Mouse (Mus musculus) hindbrain, embryonic 15.5 days (tissue): Measurements from ENCODE around the gene Tbcb. TPM values are rescaled to one million over a fixed set of nuclear protein-coding genes. Genes with fewer than 3 reads are reported as not detected.

Experiments used
- ATAC-seq: fragments of 200-750 bp; cut with Nextera tagmentation; 2 replicates; pipeline ENCODE4 v1.8.0; 2017; ENCODE audit warnings: low read depth, moderate number of reproducible peaks, moderate TSS enrichment; ENCODE audit not compliant: low FRiP score
- H3K27ac ChIP-seq: fragments of 300-500 bp; sonication (generic); replicated peaks from 2 replicates; pipeline ENCODE4 v1.5.1; 2015; ENCODE audit warnings: mild to moderate bottlenecking, inconsistent platforms
- H3K27me3 ChIP-seq: fragments of 300-500 bp; sonication (generic); 2 replicates; pipeline ENCODE4 v1.6.1; 2015; ENCODE audit warnings: control low read depth, inconsistent platforms
- H3K36me3 ChIP-seq: fragments of 300-500 bp; sonication (generic); 2 replicates; pipeline ENCODE4 v1.6.1; 2015; ENCODE audit warnings: control low read depth, inconsistent platforms
- H3K4me1 ChIP-seq: fragments of 300-500 bp; sonication (generic); replicated peaks from 2 replicates; pipeline ENCODE4 v1.6.1; 2015; ENCODE audit warnings: control low read depth, inconsistent platforms
- H3K4me2 ChIP-seq: fragments of 300-500 bp; sonication (generic); 2 replicates; pipeline ENCODE4 v1.6.1; 2015; ENCODE audit warnings: moderate library complexity, mild to moderate bottlenecking, inconsistent platforms
- H3K4me3 ChIP-seq: fragments of 300-500 bp; sonication (generic); 2 replicates; pipeline ENCODE4 v1.5.1; 2015; ENCODE audit warnings: mild to moderate bottlenecking, inconsistent platforms
- H3K9ac ChIP-seq: fragments of 300-500 bp; sonication (generic); 2 replicates; pipeline ENCODE4 v1.6.1; 2015; ENCODE audit warnings: inconsistent platforms
- H3K9me3 ChIP-seq: fragments of 300-500 bp; sonication (generic); 2 replicates; pipeline ENCODE4 v1.6.1; 2016; ENCODE audit warnings: control low read depth, inconsistent platforms
- WGBS: fragments of 180-500 bp; shearing (Covaris S2); methylation state at CpG from one replicate; pipeline ENCODE4 v1.1.7; 2015; 5-methylcytosine and 5-hydroxymethylcytosine counted together
- polyA plus RNA-seq: library from polyadenylated mRNA; unstranded; fragments of >200 nt; fragmentation: Nextera tagmentation; extraction: Ambion mirVana; gene quantifications from 2 replicates; pipeline ENCODE4 v1.2.1, GENCODE M21; 2015

Tbcb gene
- polyA plus RNA-seq, 1 experiment from 2014 or later = 435 TPM

DNA sequence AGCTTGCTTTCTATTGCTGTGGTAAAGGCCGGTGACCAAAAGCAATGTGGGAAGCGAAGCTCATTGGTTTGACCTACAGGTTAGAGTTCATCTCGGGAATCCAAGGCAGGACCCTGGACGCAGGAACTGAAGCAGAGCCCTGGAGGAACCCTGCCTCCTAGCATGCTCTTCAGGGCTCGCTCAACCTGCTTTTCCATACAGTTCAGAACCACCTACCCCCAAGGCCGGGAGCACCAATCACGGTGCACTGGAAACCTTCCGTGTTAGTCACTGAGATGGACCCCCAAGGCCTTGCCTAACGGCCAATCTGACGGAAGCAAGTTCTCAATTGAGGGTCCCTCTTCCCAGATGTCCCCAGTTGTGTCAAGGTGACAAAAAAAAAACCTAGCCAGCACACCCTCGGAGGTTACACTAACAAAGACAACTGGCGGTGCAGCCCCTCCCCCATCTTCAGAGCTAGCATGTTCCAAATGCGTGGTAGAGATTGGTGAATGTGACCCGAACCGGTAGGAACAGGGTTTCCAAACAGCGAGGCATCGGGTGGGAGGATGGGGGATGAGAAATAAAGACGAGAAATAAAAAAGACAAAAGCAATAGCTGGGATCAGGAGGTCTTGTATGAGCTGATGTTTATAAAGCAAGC, 32.5 kb downstream of the Tbcb start:
- Histone ChIP-seq H3K9ac (no peak overlapping the region), H3K27me3 (no peaks in the 10 kb centered on the region), H3K4me2 (no peak overlapping the region), H3K4me3 (no peak overlapping the region), H3K9me3 (no peaks in the 10 kb centered on the region), H3K36me3 (no peaks in the 10 kb centered on the region), H3K27ac (no peak overlapping the region), H3K4me1 (peaks cover 9% of the 10 kb centered on the region)
- 80% methylated on average over 18 of the region's 18 CpGs for WGBS
- no peak for ATAC-seq

DNA sequence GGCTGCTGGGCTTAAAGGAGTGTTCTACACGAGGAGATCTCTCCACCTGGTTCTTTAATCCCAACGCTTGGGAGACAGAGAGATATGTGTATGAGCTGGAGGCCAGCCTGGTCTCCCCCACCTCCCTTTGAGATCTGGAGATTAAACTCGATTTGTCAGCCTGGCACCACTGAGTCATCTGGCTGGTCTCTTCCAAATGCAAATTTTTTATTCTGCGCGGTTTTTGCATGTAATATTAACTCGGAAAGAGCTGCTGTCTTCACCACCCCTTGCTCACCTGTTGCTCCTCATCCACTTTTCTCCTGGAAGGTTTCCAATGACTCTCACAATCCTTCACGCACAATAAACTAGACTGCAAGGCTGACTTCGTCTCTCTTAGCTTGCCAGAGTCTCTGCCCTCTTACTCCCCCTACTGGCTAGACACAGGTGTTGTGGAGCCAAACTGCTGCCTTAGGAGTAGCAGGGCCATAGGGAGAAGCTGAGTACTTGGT, 33.5 kb downstream of the Tbcb start, which contains the start of gene Capns1:
TSS of gene Capns1 (minus strand) at position 331 of the 491 bp plus-strand sequence.
- Histone ChIP-seq H3K4me2 (peak within 1 kb of the TSS; percentile 44), H3K9me3 (no peaks in the 10 kb centered on the region), H3K4me1 (peaks cover 10% of the 10 kb centered on the region), H3K9ac (no peak within 1 kb of the TSS), H3K36me3 (no peaks in the 10 kb centered on the region), H3K27ac (no peak within 1 kb of the TSS), H3K4me3 (peak within 1 kb of the TSS; percentile 17; the same call in 1 of the 2 replicates), H3K27me3 (no peaks in the 10 kb centered on the region)
- no peak for ATAC-seq
- 8% methylated on average over 8 of the region's 8 CpGs for WGBS

DNA sequence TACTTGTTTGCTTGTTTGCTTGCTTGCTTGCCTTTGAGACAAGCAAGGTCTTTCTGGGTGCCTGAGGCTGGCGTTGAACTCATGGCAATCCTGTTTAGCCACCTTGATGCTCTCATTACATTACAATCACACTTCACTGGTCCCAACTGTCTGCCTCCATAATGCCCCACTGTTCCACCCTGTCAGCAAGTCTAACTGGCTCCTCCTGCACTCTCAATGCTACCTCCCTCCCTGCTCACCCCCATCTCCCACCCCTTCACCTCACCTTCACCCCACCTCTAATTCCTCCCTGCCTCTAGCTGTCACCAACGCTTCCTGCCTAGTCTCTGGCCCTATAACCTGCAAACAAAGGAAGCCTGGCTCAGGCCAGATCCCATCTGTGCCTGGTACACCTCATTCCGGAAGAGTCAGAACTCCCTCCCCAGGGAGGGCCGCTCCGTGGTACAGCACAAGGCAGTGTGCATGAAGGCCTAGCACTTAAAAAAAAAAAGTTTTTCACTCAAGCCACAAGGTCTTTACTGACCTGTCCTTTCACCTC, 34.4 kb downstream of the Tbcb start:
- H3K9ac ChIP-seq = no peak overlapping the region
- H3K4me2 ChIP-seq = no peak overlapping the region
- H3K9me3 ChIP-seq = no peaks in the 10 kb centered on the region
- H3K27ac ChIP-seq = no peak overlapping the region
- H3K4me1 ChIP-seq = peaks cover 18% of the 10 kb centered on the region
- H3K36me3 ChIP-seq = no peaks in the 10 kb centered on the region
- no peak for ATAC-seq
- no peak overlapping the region for H3K4me3 ChIP-seq
- WGBS = 74% methylated on average over 5 of the region's 5 CpGs
- no peaks in the 10 kb centered on the region for H3K27me3 ChIP-seq

DNA sequence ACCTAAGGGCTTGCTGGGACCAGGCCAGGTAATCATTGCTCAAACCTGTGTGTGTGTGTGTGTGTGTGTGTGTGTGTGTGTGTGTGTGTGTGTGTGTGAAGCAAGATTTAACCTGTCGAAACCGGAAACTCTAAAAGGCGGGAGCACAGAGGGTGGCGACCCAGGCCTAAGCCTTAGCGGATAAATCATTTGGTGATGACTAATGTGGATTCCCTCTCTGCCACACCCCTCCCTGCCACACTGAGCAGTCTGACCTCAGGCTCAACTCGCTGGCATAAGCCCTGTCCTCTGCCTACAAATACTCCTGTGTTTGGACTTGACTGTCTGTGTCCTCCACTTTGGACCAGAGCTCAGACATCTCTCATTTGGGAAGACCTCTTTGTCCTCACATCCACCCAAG, 35.9 kb downstream of the Tbcb start:
- ATAC-seq = no peak
- Histone ChIP-seq H3K4me3 (no peak overlapping the region), H3K27me3 (no peaks in the 10 kb centered on the region), H3K9me3 (no peaks in the 10 kb centered on the region), H3K4me1 (peaks cover 23% of the 10 kb centered on the region), H3K4me2 (no peak overlapping the region), H3K27ac (no peak overlapping the region), H3K36me3 (peaks cover 14% of the 10 kb centered on the region), H3K9ac (no peak overlapping the region)
- WGBS = 83% methylated on average over 6 of the region's 6 CpGs

DNA sequence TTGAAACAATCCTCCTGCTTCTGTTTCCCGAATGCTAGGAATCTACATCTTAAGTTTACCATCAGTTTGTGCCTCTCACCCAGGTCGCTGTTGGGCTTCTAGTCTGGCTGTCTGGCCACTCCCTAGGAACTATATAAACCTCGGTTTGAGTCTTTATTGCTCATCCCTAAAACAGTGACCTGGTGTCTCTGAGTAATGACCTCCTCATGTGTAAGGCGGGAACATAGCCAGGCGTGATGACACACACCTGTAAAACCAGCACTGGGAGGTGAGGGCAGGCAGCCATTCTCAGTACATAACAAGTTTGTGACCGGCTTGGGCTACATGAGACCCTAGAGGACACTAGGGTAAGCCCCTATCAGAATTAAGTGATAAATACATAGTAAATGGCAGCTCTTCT, 36.6 kb downstream of the Tbcb start:
- peak overlapping the region; percentile 70; the same call in 1 of the 2 replicates for H3K4me3 ChIP-seq
- no peak overlapping the region for H3K9ac ChIP-seq
- H3K4me1 ChIP-seq = peaks cover 23% of the 10 kb centered on the region
- H3K27ac ChIP-seq = peak overlapping the region; percentile 84; the same call in 1 of the 2 replicates
- H3K27me3 ChIP-seq = no peaks in the 10 kb centered on the region
- peaks cover 21% of the 10 kb centered on the region for H3K36me3 ChIP-seq
- no peaks in the 10 kb centered on the region for H3K9me3 ChIP-seq
- H3K4me2 ChIP-seq = peak overlapping the region; percentile 75
- 73% methylated on average over 6 of the region's 6 CpGs for WGBS
- no peak for ATAC-seq

DNA sequence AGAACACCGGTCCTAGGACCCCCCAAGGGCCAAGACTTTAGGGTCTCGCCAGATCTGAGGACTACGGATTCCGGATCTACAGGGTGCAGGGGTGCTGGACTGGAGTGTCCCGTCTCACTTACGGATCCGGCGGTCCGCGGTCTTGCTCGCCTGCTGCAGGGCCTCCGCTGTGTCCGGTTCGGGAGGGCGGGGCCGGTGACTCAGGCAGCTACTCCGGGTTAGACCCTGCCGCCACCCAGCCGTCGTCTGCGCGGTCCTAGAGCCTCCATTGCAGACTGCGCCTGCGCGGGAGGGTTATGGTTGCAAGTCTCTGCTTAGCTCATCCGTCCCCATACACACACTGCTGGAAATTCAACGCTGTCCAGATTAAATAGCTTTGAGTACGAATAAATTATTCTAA, 37.2 kb downstream of the Tbcb start:
- Histone ChIP-seq H3K4me2 (peak overlapping the region; percentile 75), H3K27ac (peak overlapping the region; percentile 84), H3K9ac (peak overlapping the region; percentile 72), H3K36me3 (peaks cover 25% of the 10 kb centered on the region), H3K4me3 (peak overlapping the region; percentile 70), H3K27me3 (no peaks in the 10 kb centered on the region), H3K4me1 (peaks cover 23% of the 10 kb centered on the region), H3K9me3 (no peaks in the 10 kb centered on the region)
- WGBS = 0% methylated on average over 28 of the region's 28 CpGs
- peak; percentile 90 for ATAC-seq

DNA sequence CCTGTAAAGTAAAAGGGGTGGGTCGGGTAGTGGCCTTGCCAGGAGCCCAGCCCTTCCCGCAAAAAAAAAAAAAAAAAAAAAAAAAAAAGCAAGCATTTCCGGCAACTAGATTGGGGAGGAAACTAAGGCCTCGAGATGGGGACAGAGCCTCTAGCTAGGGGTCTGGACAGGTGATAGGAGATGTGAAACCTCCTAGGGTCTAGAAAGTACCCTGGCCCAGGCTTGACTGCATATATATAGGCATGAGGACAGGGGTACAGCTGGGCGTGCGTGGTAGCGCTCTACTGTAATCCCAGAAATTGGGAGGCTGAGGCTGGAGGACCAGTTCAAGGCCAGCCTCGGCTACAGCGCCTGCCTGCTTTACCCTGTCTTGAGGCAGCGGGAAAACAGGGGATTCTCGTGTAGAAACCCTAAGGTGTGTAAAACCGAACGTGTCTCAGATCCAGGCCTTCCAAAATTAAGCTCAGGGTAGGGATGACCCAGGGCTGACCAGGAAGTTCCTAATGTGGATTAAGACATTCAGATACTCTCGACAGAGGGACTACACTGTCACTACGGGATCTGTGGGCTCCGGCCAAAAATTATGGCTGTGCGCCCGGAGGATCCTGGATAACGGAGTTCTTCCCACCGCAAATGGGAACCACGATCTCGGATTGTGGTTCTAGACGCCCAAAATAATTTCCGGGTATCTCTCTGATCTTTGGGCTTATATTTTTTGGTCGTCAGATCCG, 37.8 kb downstream of the Tbcb start:
- Histone ChIP-seq H3K36me3 (peaks cover 28% of the 10 kb centered on the region), H3K27me3 (no peaks in the 10 kb centered on the region), H3K9ac (peak overlapping the region; percentile 72), H3K4me3 (peak overlapping the region; percentile 70), H3K27ac (peak overlapping the region; percentile 84), H3K4me1 (peaks cover 23% of the 10 kb centered on the region), H3K4me2 (peak overlapping the region; percentile 75), H3K9me3 (no peaks in the 10 kb centered on the region)
- ATAC-seq = peak; percentile 24
- under 1% methylated on average over 25 of the region's 26 CpGs for WGBS

DNA sequence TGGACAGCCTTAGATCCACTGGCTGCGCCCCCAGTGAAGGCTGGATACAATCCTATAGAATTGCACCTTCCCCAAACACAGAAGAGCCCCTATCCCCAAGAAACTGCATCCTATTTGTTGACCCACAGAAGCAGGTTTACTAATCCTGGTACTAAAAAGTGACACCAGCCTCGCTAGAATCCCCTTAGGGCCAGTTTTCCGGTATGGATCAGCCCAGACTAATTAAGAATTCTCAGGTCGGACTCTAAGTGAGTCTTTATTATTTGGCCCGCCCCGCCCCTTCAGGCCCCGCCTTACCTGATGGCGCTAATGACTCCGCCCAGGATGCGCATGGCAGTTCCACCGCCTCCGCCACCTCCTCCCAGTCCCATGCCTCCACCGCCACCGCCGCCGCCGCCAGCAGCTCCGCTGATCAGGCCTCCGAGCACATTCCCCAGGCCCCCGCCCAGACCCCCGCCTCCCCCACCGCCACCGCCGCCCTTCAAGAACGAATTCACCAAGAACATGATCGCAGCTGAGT, 38.4 kb downstream of the Tbcb start:
- Histone ChIP-seq H3K27ac (peak overlapping the region; percentile 84), H3K4me3 (peak overlapping the region; percentile 70), H3K36me3 (peaks cover 35% of the 10 kb centered on the region), H3K4me2 (peak overlapping the region; percentile 75), H3K4me1 (peaks cover 23% of the 10 kb centered on the region), H3K9me3 (no peaks in the 10 kb centered on the region), H3K9ac (peak overlapping the region; percentile 72), H3K27me3 (no peaks in the 10 kb centered on the region)
- 2% methylated on average over 25 of the region's 26 CpGs for WGBS
- ATAC-seq = peak; percentile 61; the same call in 1 of the 2 replicates

DNA sequence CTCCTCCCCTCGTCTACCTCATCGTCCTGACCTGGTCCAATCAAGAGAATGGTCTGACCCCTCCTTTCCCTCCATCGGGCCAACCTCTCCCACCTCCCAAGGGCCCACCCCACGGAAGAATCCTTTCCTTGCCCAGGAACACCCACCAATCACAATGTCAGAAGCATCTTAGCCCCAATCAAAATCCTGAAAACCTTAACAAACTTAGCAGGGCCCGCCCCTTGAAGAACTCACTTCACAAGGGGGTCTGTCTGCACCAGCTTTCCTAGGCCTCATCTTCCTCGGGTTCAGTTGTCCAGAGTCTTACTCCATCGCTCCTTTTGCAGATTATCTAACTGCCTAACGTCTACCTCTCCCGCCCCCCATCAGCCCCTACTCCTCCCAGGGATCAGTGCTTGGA, 39.1 kb downstream of the Tbcb start:
- 21% methylated on average over 9 of the region's 9 CpGs for WGBS

DNA sequence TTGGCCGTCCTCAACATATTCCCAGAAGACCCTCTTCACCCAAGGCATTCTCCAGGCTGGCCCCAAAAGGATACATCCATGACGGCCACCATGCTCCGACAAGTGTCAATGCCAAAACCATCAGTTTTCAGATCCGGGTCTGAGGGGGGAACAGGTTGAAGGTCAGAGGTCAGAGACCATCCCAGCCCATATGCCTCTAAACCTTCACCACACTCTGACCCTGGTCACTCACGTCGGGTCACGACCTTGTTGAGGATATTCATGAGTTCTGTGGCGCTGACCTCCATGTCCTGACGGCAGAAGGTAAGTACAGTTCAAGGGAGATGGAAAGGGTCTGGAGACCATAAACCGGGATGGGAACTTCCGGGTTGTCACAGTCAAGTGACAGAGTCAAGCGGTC, 40.0 kb downstream of the Tbcb start:
- no peak overlapping the region for H3K9ac ChIP-seq
- no peaks in the 10 kb centered on the region for H3K27me3 ChIP-seq
- H3K4me2 ChIP-seq = no peak overlapping the region
- no peak overlapping the region for H3K27ac ChIP-seq
- H3K9me3 ChIP-seq = no peaks in the 10 kb centered on the region
- H3K4me3 ChIP-seq = no peak overlapping the region
- 92% methylated on average over 12 of the region's 12 CpGs for WGBS
- ATAC-seq = no peak
- peaks cover 50% of the 10 kb centered on the region for H3K36me3 ChIP-seq
- peaks cover 20% of the 10 kb centered on the region for H3K4me1 ChIP-seq

More for the DNA sequence above, 39.1 kb downstream of the Tbcb start:
- H3K27ac ChIP-seq = peak overlapping the region; percentile 84; the same call in 1 of the 2 replicates
- peak overlapping the region; percentile 72 for H3K9ac ChIP-seq
- H3K9me3 ChIP-seq = no peaks in the 10 kb centered on the region
- ATAC-seq = peak; percentile 2; the same call in 1 of the 2 replicates
- peak overlapping the region; percentile 70 for H3K4me3 ChIP-seq
- no peaks in the 10 kb centered on the region for H3K27me3 ChIP-seq
- H3K4me2 ChIP-seq = peak overlapping the region; percentile 75
- H3K36me3 ChIP-seq = peaks cover 41% of the 10 kb centered on the region
- H3K4me1 ChIP-seq = peaks cover 21% of the 10 kb centered on the region

DNA sequence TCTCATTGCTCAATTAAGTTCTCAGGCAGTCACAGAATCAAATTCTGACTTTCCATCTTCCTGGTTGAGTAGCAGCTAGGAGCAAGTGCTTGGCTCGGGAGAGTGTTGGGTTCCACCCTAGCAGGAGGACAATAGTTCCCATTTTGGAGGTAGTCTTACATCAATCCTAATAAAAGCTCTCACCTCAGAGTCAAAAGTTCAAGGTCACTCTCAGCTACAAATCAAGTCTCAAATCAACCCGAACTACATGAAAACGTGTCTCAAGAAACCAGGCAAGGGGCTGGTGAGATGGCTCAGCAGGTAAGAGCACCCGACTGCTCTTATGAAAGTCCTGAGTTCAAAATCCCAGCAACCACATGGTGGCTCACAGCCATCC, 43.0 kb downstream of the Tbcb start:
- H3K36me3 ChIP-seq = peaks cover 69% of the 10 kb centered on the region
- H3K4me3 ChIP-seq = no peak overlapping the region
- H3K9me3 ChIP-seq = no peaks in the 10 kb centered on the region
- no peak overlapping the region for H3K27ac ChIP-seq
- no peak overlapping the region for H3K9ac ChIP-seq
- WGBS = 90% methylated on average over 4 of the region's 4 CpGs
- peaks cover 17% of the 10 kb centered on the region for H3K4me1 ChIP-seq
- no peak for ATAC-seq
- no peaks in the 10 kb centered on the region for H3K27me3 ChIP-seq
- H3K4me2 ChIP-seq = no peak overlapping the region
